Mouse (Mus musculus) lung, postnatal 25 days (tissue): ENCODE data around the gene Fam241a.

Source experiments
- DNase-seq: peaks from one replicate; pipeline ENCODE4 v3.0.0; 2022; ENCODE audit warnings: low spot score

Fam241a gene

GRCm38 (mm10) chr3:127895792-127896541 lies at the start of gene Fam241a:
Gene Fam241a, minus strand, starts transcription at chr3:127896324.
- peak; percentile 87 for DNase-seq

GRCm38 (mm10) chr3:127932453-127932852 lies 36.3 kb upstream of the Fam241a start:
- no peak for DNase-seq

- no peak for DNase-seq
These were observed 34.3 kb upstream of the Fam241a start for GRCm38 (mm10) chr3:127930326-127931012.

- DNase-seq = peak; percentile 89
These were observed 33.8 kb upstream of the Fam241a start for GRCm38 (mm10) chr3:127929921-127930320.

GRCm38 (mm10) chr3:127926635-127927183 lies 30.6 kb upstream of the Fam241a start:
- DNase-seq = no peak

GRCm38 (mm10) chr3:127924464-127924863 lies 28.3 kb upstream of the Fam241a start:
- DNase-seq = no peak

GRCm38 (mm10) chr3:127923183-127923582 lies 27.1 kb upstream of the Fam241a start:
- no peak for DNase-seq

- no peak for DNase-seq
These were observed 26.0 kb upstream of the Fam241a start for GRCm38 (mm10) chr3:127922125-127922524.

- DNase-seq = peak; percentile 12
These were observed 22.0 kb upstream of the Fam241a start for GRCm38 (mm10) chr3:127917999-127918661.

- DNase-seq = no peak
These were observed 21.4 kb upstream of the Fam241a start for GRCm38 (mm10) chr3:127917549-127917948.

GRCm38 (mm10) chr3:127915656-127916334 lies 19.7 kb upstream of the Fam241a start:
- DNase-seq = no peak

GRCm38 (mm10) chr3:127913885-127914709 lies 18.0 kb upstream of the Fam241a start:
- peak; percentile 16 for DNase-seq

GRCm38 (mm10) chr3:127909941-127910340 lies 13.8 kb upstream of the Fam241a start:
- DNase-seq = no peak

- DNase-seq = peak; percentile 34
These were observed 944 bp downstream of the Fam241a start for GRCm38 (mm10) chr3:127894981-127895779.

GRCm38 (mm10) chr3:127893902-127894301 lies 2.2 kb downstream of the Fam241a start:
- DNase-seq = peak; percentile 20

GRCm38 (mm10) chr3:127891906-127892305 lies 4.2 kb downstream of the Fam241a start:
- no peak for DNase-seq

- no peak for DNase-seq
These were observed 6.1 kb downstream of the Fam241a start for GRCm38 (mm10) chr3:127890008-127890407.

- no peak for DNase-seq
These were observed 6.6 kb downstream of the Fam241a start for GRCm38 (mm10) chr3:127889570-127889969.

GRCm38 (mm10) chr3:127881684-127882083 lies 14.4 kb downstream of the Fam241a start:
- peak; percentile 32 for DNase-seq

GRCm38 (mm10) chr3:127879968-127880367 lies 16.2 kb downstream of the Fam241a start:
- DNase-seq = no peak
